Mouse (Mus musculus) heart, embryonic 15.5 days (tissue): ENCODE data around the gene Sgf29. TPM values are rescaled to one million over a fixed set of nuclear protein-coding genes. Genes with fewer than 3 reads are reported as not detected.
"Not testable (repeated sequence)": the region's sequence is repeated elsewhere in the genome, so short reads cannot be mapped to it uniquely, and the experiment has no call there.

Experiments
- ATAC-seq: fragments of 200-750 bp; cut with Nextera tagmentation; replicated peaks from 2 replicates; pipeline ENCODE4 v1.8.0; 2017; ENCODE audit warnings: low read depth, moderate TSS enrichment; ENCODE audit not compliant: insufficient number of reproducible peaks, insufficient read depth, low FRiP score
- H3K27ac ChIP-seq: fragments of 300-500 bp; sonication (generic); 2 replicates; pipeline ENCODE4 v1.5.1; 2015; ENCODE audit warnings: mild to moderate bottlenecking, inconsistent platforms
- H3K27me3 ChIP-seq: fragments of 300-500 bp; sonication (generic); 2 replicates; pipeline ENCODE4 v1.6.1; 2015; ENCODE audit warnings: inconsistent platforms
- H3K36me3 ChIP-seq: fragments of 300-500 bp; sonication (generic); 2 replicates; pipeline ENCODE4 v1.6.1; 2015; ENCODE audit warnings: mild to moderate bottlenecking, inconsistent platforms
- H3K4me1 ChIP-seq: fragments of 300-500 bp; sonication (generic); replicated peaks from 2 replicates; pipeline ENCODE4 v1.6.1; 2015; ENCODE audit warnings: inconsistent platforms
- H3K4me2 ChIP-seq: fragments of 300-500 bp; sonication (generic); 2 replicates; pipeline ENCODE4 v1.6.1; 2015; ENCODE audit warnings: inconsistent platforms, mild to moderate bottlenecking, moderate library complexity
- H3K4me3 ChIP-seq: fragments of 300-500 bp; sonication (generic); 2 replicates; pipeline ENCODE4 v1.5.1; 2015; ENCODE audit warnings: mild to moderate bottlenecking, inconsistent platforms
- H3K9ac ChIP-seq: fragments of 300-500 bp; sonication (generic); 2 replicates; pipeline ENCODE4 v1.6.1; 2015; ENCODE audit warnings: mild to moderate bottlenecking, inconsistent platforms
- H3K9me3 ChIP-seq: fragments of 300-500 bp; sonication (generic); replicated peaks from 2 replicates; pipeline ENCODE4 v1.6.1; 2016; ENCODE audit warnings: inconsistent platforms
- WGBS: fragments of 180-500 bp; shearing (Covaris S2); methylation state at CpG from one replicate; pipeline ENCODE4 v1.1.7; 2015; ENCODE audit warnings: mixed read lengths; 5-methylcytosine and 5-hydroxymethylcytosine counted together
- polyA plus RNA-seq: library from polyadenylated mRNA; unstranded; fragments of >200 nt; fragmentation: Nextera tagmentation; extraction: Ambion mirVana; gene quantifications from 2 replicates; pipeline ENCODE4 v1.2.1, GENCODE M21; 2015

The Sgf29 gene
- polyA plus RNA-seq, 1 experiment from 2014 or later: 21.0 TPM

- WGBS: 83% methylated on average over 9 of the region's 9 CpGs
- no peaks in the 10 kb centered on the region for H3K27me3 ChIP-seq
- H3K4me1 ChIP-seq: 0 out of 2 replicates have a peak, but pooled peaks cover 3% of the 10 kb centered on the region
- ATAC-seq: no peak
- H3K9me3 ChIP-seq: no peaks in the 10 kb centered on the region
- no peak overlapping the region for H3K4me3 ChIP-seq
- peak overlapping the region; percentile 77 for H3K27ac ChIP-seq
- H3K36me3 ChIP-seq: peaks cover 16% of the 10 kb centered on the region
- no peak overlapping the region for H3K4me2 ChIP-seq
- H3K9ac ChIP-seq: no peak overlapping the region
These were observed 18.5 kb downstream of the Sgf29 start for GRCm38 (mm10) chr7:126667495-126668090.

- Histone ChIP-seq H3K4me3 (no peak overlapping the region), H3K4me1 (0 out of 2 replicates have a peak, but pooled peaks cover 3% of the 10 kb centered on the region), H3K27me3 (no peaks in the 10 kb centered on the region), H3K27ac (peak overlapping the region; percentile 77), H3K9ac (no peak overlapping the region), H3K4me2 (no peak overlapping the region), H3K36me3 (peaks cover 19% of the 10 kb centered on the region), H3K9me3 (no peaks in the 10 kb centered on the region)
- peak; percentile 62 for ATAC-seq
- 65% methylated on average over 5 of the region's 5 CpGs for WGBS
These were observed 19.3 kb downstream of the Sgf29 start for GRCm38 (mm10) chr7:126668452-126668851.

- Histone ChIP-seq H3K27ac (no peak overlapping the region), H3K4me1 (0 out of 2 replicates have a peak, but pooled peaks cover 3% of the 10 kb centered on the region), H3K4me3 (no peak overlapping the region), H3K36me3 (peaks cover 14% of the 10 kb centered on the region), H3K9me3 (no peaks in the 10 kb centered on the region), H3K4me2 (no peak overlapping the region), H3K9ac (no peak overlapping the region), H3K27me3 (no peaks in the 10 kb centered on the region)
- no peak for ATAC-seq
- 75% methylated on average over 3 of the region's 3 CpGs for WGBS
These were observed 21.0 kb downstream of the Sgf29 start for GRCm38 (mm10) chr7:126670152-126670551.

GRCm38 (mm10) chr7:126672111-126672510, 23.0 kb downstream of the Sgf29 start:
- H3K9ac ChIP-seq: no peak overlapping the region
- no peak overlapping the region for H3K27ac ChIP-seq
- H3K36me3 ChIP-seq: peaks cover 7% of the 10 kb centered on the region
- no peaks in the 10 kb centered on the region for H3K27me3 ChIP-seq
- 91% methylated on average over 9 of the region's 9 CpGs for WGBS
- no peaks in the 10 kb centered on the region for H3K9me3 ChIP-seq
- H3K4me1 ChIP-seq: peaks cover 20% of the 10 kb centered on the region
- no peak overlapping the region for H3K4me3 ChIP-seq
- no peak overlapping the region for H3K4me2 ChIP-seq
- ATAC-seq: no peak

GRCm38 (mm10) chr7:126675104-126675503, 26.0 kb downstream of the Sgf29 start:
- H3K4me1 ChIP-seq: peaks cover 20% of the 10 kb centered on the region
- H3K9ac ChIP-seq: no peak overlapping the region
- H3K27ac ChIP-seq: no peak overlapping the region
- peaks cover 7% of the 10 kb centered on the region for H3K36me3 ChIP-seq
- H3K9me3 ChIP-seq: no peaks in the 10 kb centered on the region
- H3K27me3 ChIP-seq: no peaks in the 10 kb centered on the region
- ATAC-seq: no peak
- H3K4me2 ChIP-seq: 0 out of 2 replicates have a peak overlapping the region, but pooled peaks have one; percentile 42
- no peak overlapping the region for H3K4me3 ChIP-seq
- WGBS: 89% methylated on average over 8 of the region's 8 CpGs

- peak within 1 kb of the TSS; percentile 16; the same call in 1 of the 2 replicates for H3K4me3 ChIP-seq
- no peaks in the 10 kb centered on the region for H3K9me3 ChIP-seq
- H3K9ac ChIP-seq: no peak within 1 kb of the TSS
- peak within 1 kb of the TSS; percentile 42 for H3K4me2 ChIP-seq
- peaks cover 7% of the 10 kb centered on the region for H3K36me3 ChIP-seq
- H3K27me3 ChIP-seq: no peaks in the 10 kb centered on the region
- WGBS: 24% methylated on average over 1 of the region's 1 CpGs
- peak; percentile 75 for ATAC-seq
- peak within 1 kb of the TSS; percentile 84 for H3K27ac ChIP-seq
- H3K4me1 ChIP-seq: peaks cover 16% of the 10 kb centered on the region
These were observed 27.1 kb downstream of the Sgf29 start, which contains the start of gene Sult1a1 for GRCm38 (mm10) chr7:126676207-126676606. Gene Sult1a1 (minus strand): TSS chr7:126676432.

GRCm38 (mm10) chr7:126676631-126677220, 27.6 kb downstream of the Sgf29 start:
- H3K9ac ChIP-seq: no peak overlapping the region
- H3K4me1 ChIP-seq: peaks cover 16% of the 10 kb centered on the region
- no peak overlapping the region for H3K4me3 ChIP-seq
- peaks cover 7% of the 10 kb centered on the region for H3K36me3 ChIP-seq
- WGBS: 63% methylated on average over 4 of the region's 4 CpGs
- H3K4me2 ChIP-seq: peak overlapping the region; percentile 42; the same call in 1 of the 2 replicates
- ATAC-seq: no peak
- H3K27ac ChIP-seq: peak overlapping the region; percentile 84
- H3K27me3 ChIP-seq: no peaks in the 10 kb centered on the region
- H3K9me3 ChIP-seq: no peaks in the 10 kb centered on the region

- H3K4me1 ChIP-seq: peaks cover 16% of the 10 kb centered on the region
- H3K27me3 ChIP-seq: no peaks in the 10 kb centered on the region
- H3K36me3 ChIP-seq: no peaks in the 10 kb centered on the region
- ATAC-seq: no peak
- H3K27ac ChIP-seq: no peak overlapping the region
- no peak overlapping the region for H3K4me3 ChIP-seq
- 80% methylated on average over 8 of the region's 8 CpGs for WGBS
- no peaks in the 10 kb centered on the region for H3K9me3 ChIP-seq
- no peak overlapping the region for H3K4me2 ChIP-seq
- no peak overlapping the region for H3K9ac ChIP-seq
These were observed 29.6 kb downstream of the Sgf29 start for GRCm38 (mm10) chr7:126678545-126679341.

- Histone ChIP-seq H3K36me3 (no peaks in the 10 kb centered on the region), H3K4me1 (peaks cover 16% of the 10 kb centered on the region), H3K9me3 (no peaks in the 10 kb centered on the region), H3K27ac (no peak overlapping the region), H3K27me3 (no peaks in the 10 kb centered on the region), H3K9ac (no peak overlapping the region), H3K4me2 (no peak overlapping the region), H3K4me3 (no peak overlapping the region)
- 89% methylated on average over 5 of the region's 5 CpGs for WGBS
- ATAC-seq: no peak
These were observed 30.6 kb downstream of the Sgf29 start for GRCm38 (mm10) chr7:126679683-126680082.

- 92% methylated on average over 5 of the region's 5 CpGs for WGBS
- H3K4me2 ChIP-seq: no peak overlapping the region
These were observed 32.1 kb downstream of the Sgf29 start for GRCm38 (mm10) chr7:126681221-126681620.

GRCm38 (mm10) chr7:126688156-126688555, 39.0 kb downstream of the Sgf29 start:
- H3K27ac ChIP-seq, H3K4me3 ChIP-seq, H3K9me3 ChIP-seq, H3K4me1 ChIP-seq, H3K4me2 ChIP-seq, H3K36me3 ChIP-seq, H3K9ac ChIP-seq, ATAC-seq, H3K27me3 ChIP-seq: not testable (repeated sequence)
- WGBS: 78% methylated on average over 4 of the region's 4 CpGs

More at GRCm38 (mm10) chr7:126681221-126681620, 32.1 kb downstream of the Sgf29 start:
- Histone ChIP-seq H3K27me3 (no peaks in the 10 kb centered on the region), H3K9ac (no peak overlapping the region), H3K27ac (no peak overlapping the region), H3K4me1 (peaks cover 7% of the 10 kb centered on the region), H3K36me3 (no peaks in the 10 kb centered on the region), H3K9me3 (no peaks in the 10 kb centered on the region), H3K4me3 (no peak overlapping the region)
- ATAC-seq: no peak
